Mouse (Mus musculus): ENCODE measurements around the gene Slc35e3. TPM values are rescaled to one million over a fixed set of nuclear protein-coding genes. Genes with fewer than 3 reads are reported as not detected.

Slc35e3 gene
- polyA plus RNA-seq, 1 experiment = 19.7 TPM

DNA sequence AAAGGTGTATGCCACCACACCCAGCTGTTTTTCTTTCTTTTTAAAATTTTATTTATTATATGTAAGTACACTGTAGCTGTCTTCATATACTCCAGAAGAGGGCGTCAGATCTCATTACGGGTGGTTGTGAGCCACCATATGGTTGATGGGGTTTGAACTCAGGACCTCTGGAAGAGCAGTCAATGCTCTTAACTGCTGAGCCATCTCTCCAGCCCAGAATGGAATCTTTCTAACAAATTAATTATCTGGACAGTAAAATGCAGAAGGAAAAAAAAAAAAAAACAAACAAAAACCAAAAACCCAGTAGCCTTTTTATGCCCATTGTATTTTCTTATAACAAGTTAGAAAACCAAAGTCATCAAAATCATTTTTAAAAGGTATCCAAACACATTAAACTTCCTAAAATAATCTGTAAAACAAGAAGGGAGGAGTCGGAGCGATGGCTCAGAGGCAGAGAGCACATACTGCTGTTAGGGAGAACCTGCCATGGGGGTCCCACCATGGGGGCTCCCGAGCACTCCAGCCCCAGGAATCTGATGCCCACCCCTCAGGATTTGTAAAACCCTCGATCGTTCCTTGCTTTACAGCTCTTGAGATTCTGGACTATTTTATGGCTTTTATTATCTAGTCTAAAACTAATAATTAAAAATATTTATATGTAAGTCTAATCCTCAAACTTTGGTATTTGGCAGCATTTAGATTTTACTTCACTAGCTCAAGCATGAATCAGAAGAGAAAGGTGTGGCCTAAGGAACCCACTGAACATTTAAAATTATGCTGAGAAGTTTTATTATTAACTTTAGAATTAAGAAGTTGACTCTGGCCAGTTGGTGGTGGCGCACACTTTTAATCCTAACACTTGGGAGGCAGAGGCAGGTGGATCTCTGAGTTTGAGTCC is 7.8 kb upstream of the Slc35e3 start:
- no peak overlapping the region for H3K9ac ChIP-seq (ENCODE audit: low read depth, poor library complexity, severe bottlenecking)
- peaks cover 57% of the 10 kb centered on the region for H3K36me3 ChIP-seq (ENCODE audit: control insufficient read depth, insufficient read depth, low read length, poor library complexity, severe bottlenecking)
- H3K27me3 ChIP-seq (ENCODE audit: control insufficient read depth, insufficient read depth, low read length, poor library complexity, severe bottlenecking) = no peaks in the 10 kb centered on the region
- no peak overlapping the region for H3K4me3 ChIP-seq (ENCODE audit: low read depth, low read length)
- no peaks in the 10 kb centered on the region for H3K4me1 ChIP-seq (ENCODE audit: control insufficient read depth, insufficient read depth, low read length)
- no peak overlapping the region for H3K27ac ChIP-seq (ENCODE audit: insufficient read depth, low read length)
- no peak for TF ChIP-seq POLR2A (IDR thresholded peaks at IDR 0.05; ENCODE audit: insufficient read depth, low read length)
- no peak for TF ChIP-seq EP300 (IDR thresholded peaks at IDR 0.05; ENCODE audit: insufficient read depth, low read depth, low read length)
- no peak for TF ChIP-seq CTCF (IDR thresholded peaks at IDR 0.05; ENCODE audit: low read depth, low read length)
- H3K9me3 ChIP-seq (replicated peaks; ENCODE audit: control insufficient read depth, insufficient read depth, low read length, poor library complexity, severe bottlenecking) = peaks cover 24% of the 10 kb centered on the region

DNA sequence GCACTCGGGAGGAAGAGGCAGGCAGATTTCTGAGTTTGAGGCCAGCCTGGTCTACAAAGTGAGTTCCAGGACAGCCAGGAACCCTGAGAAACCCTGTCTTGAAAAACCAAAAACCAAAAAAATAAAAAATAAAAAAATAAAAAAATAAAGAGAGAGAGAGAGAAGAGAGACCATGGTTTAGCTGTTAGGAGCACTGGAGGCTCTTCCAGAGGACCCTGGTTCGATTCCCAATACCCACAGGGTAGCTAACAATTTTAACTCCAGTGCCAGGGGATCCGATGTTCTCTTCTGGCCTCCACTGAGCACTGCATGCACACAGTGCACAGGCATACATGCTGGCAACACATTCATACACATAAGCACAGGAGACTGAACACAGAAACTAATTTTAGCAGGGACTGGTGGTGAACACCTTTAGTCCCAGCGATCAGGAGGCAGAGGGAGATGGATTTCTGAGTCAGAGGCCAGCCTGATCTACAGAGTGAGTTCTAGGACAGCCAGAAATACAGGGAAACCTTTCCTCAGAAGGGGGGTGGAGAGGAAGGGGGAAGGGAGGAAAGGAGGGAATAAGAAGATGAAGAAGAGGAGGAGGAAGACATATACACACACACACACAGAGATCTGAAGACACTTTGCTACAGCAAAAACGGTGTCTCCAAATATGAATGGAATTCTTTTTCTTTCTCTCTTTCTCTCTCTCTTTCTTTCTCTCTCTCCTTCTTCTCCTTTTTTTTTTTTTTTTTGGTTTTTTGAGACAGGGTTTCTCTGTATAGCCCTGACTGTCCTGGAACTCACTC is 6.9 kb upstream of the Slc35e3 start:
- H3K9ac ChIP-seq (ENCODE audit: low read depth, poor library complexity, severe bottlenecking) = no peak overlapping the region
- no peak overlapping the region for H3K27ac ChIP-seq (ENCODE audit: insufficient read depth, low read length)
- H3K9me3 ChIP-seq (replicated peaks; ENCODE audit: control insufficient read depth, insufficient read depth, low read length, poor library complexity, severe bottlenecking) = peaks cover 26% of the 10 kb centered on the region
- TF ChIP-seq POLR2A (IDR thresholded peaks at IDR 0.05; ENCODE audit: insufficient read depth, low read length) = no peak
- TF ChIP-seq EP300 (IDR thresholded peaks at IDR 0.05; ENCODE audit: insufficient read depth, low read depth, low read length) = no peak
- no peak for TF ChIP-seq CTCF (IDR thresholded peaks at IDR 0.05; ENCODE audit: low read depth, low read length)
- peaks cover 49% of the 10 kb centered on the region for H3K36me3 ChIP-seq (ENCODE audit: control insufficient read depth, insufficient read depth, low read length, poor library complexity, severe bottlenecking)
- H3K4me3 ChIP-seq (ENCODE audit: low read depth, low read length) = no peak overlapping the region
- no peaks in the 10 kb centered on the region for H3K4me1 ChIP-seq (ENCODE audit: control insufficient read depth, insufficient read depth, low read length)
- no peaks in the 10 kb centered on the region for H3K27me3 ChIP-seq (ENCODE audit: control insufficient read depth, insufficient read depth, low read length, poor library complexity, severe bottlenecking)

DNA sequence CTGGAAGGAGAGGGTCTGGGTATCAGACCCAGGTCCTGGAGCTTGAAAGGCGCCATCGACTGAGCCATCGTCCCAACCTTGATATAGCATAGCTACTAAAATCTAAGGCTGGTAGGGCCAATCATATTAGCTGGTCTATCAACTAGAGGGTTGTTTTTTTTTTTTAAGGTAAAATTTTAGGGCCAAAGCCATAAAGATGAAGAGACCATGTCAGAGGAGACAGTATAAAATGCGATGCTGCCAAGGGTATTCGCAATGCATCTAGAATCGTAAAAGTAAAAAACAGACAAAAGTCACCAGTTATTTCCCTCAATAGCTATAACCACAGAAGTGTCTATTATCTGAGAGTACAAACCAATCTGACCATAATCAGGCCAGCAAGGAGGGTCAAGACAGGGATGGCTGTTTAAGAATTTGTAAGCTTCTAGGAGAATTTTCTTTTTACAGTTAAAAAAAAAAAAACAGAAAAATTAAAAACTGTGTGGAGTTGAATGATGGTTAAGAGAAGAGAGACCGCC is 6.2 kb upstream of the Slc35e3 start:
- H3K27ac ChIP-seq (ENCODE audit: insufficient read depth, low read length) = no peak overlapping the region
- H3K36me3 ChIP-seq (ENCODE audit: control insufficient read depth, insufficient read depth, low read length, poor library complexity, severe bottlenecking) = peaks cover 42% of the 10 kb centered on the region
- no peaks in the 10 kb centered on the region for H3K27me3 ChIP-seq (ENCODE audit: control insufficient read depth, insufficient read depth, low read length, poor library complexity, severe bottlenecking)
- no peak overlapping the region for H3K9ac ChIP-seq (ENCODE audit: low read depth, poor library complexity, severe bottlenecking)
- H3K4me3 ChIP-seq (ENCODE audit: low read depth, low read length) = no peak overlapping the region
- TF ChIP-seq CTCF (IDR thresholded peaks at IDR 0.05; ENCODE audit: low read depth, low read length) (no peak), EP300 (IDR thresholded peaks at IDR 0.05; ENCODE audit: insufficient read depth, low read depth, low read length) (no peak), POLR2A (IDR thresholded peaks at IDR 0.05; ENCODE audit: insufficient read depth, low read length) (no peak)
- no peaks in the 10 kb centered on the region for H3K4me1 ChIP-seq (ENCODE audit: control insufficient read depth, insufficient read depth, low read length)
- peaks cover 26% of the 10 kb centered on the region for H3K9me3 ChIP-seq (replicated peaks; ENCODE audit: control insufficient read depth, insufficient read depth, low read length, poor library complexity, severe bottlenecking)

DNA sequence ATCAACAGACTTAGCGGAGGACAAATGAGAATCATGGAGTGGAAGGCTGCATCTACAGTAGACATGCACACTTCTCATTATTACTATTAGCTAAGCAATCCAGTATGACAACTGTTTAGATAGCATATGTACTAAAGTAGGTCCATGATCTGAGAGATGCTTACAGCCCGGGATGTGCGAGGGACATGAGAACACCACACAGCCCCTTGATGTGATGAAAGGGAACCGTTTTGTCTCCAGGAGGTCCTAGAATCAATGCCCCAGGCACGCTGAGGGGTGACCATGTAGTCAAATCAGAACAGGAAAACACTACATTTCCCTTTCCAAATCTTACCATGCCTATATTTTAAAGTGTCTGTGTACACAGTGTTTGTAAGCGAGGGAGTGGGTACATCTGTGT is 5.6 kb upstream of the Slc35e3 start:
- peaks cover 36% of the 10 kb centered on the region for H3K36me3 ChIP-seq (ENCODE audit: control insufficient read depth, insufficient read depth, low read length, poor library complexity, severe bottlenecking)
- peaks cover 26% of the 10 kb centered on the region for H3K9me3 ChIP-seq (replicated peaks; ENCODE audit: control insufficient read depth, insufficient read depth, low read length, poor library complexity, severe bottlenecking)
- no peak overlapping the region for H3K4me3 ChIP-seq (ENCODE audit: low read depth, low read length)
- no peaks in the 10 kb centered on the region for H3K27me3 ChIP-seq (ENCODE audit: control insufficient read depth, insufficient read depth, low read length, poor library complexity, severe bottlenecking)
- no peaks in the 10 kb centered on the region for H3K4me1 ChIP-seq (ENCODE audit: control insufficient read depth, insufficient read depth, low read length)
- no peak overlapping the region for H3K9ac ChIP-seq (ENCODE audit: low read depth, poor library complexity, severe bottlenecking)
- no peak for TF ChIP-seq EP300 (IDR thresholded peaks at IDR 0.05; ENCODE audit: insufficient read depth, low read depth, low read length)
- TF ChIP-seq CTCF (IDR thresholded peaks at IDR 0.05; ENCODE audit: low read depth, low read length) = no peak
- TF ChIP-seq POLR2A (IDR thresholded peaks at IDR 0.05; ENCODE audit: insufficient read depth, low read length) = no peak
- no peak overlapping the region for H3K27ac ChIP-seq (ENCODE audit: insufficient read depth, low read length)

DNA sequence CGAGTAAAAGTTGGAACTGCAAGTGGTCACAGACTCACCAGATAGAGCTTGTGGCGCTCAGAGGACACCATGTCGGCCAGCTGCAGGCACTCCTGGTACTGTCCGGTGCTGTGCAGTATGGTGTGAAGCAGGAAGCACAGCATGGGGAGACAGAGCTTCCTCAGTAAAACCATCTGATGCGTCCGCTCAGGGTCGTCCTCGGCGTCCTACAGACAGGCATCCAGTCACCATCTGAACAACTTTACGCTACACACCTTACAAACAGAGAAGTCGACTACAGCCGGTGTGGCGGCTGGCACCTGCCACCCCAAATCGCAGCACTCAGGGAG is 5.1 kb upstream of the Slc35e3 start:
- Histone ChIP-seq H3K27ac (ENCODE audit: insufficient read depth, low read length) (no peak overlapping the region), H3K9me3 (replicated peaks; ENCODE audit: control insufficient read depth, insufficient read depth, low read length, poor library complexity, severe bottlenecking) (peaks cover 26% of the 10 kb centered on the region), H3K4me3 (ENCODE audit: low read depth, low read length) (no peak overlapping the region), H3K36me3 (ENCODE audit: control insufficient read depth, insufficient read depth, low read length, poor library complexity, severe bottlenecking) (peaks cover 33% of the 10 kb centered on the region), H3K27me3 (ENCODE audit: control insufficient read depth, insufficient read depth, low read length, poor library complexity, severe bottlenecking) (no peaks in the 10 kb centered on the region), H3K9ac (ENCODE audit: low read depth, poor library complexity, severe bottlenecking) (no peak overlapping the region), H3K4me1 (ENCODE audit: control insufficient read depth, insufficient read depth, low read length) (no peaks in the 10 kb centered on the region)
- TF ChIP-seq POLR2A (IDR thresholded peaks at IDR 0.05; ENCODE audit: insufficient read depth, low read length) = no peak
- TF ChIP-seq CTCF (IDR thresholded peaks at IDR 0.05; ENCODE audit: low read depth, low read length) = no peak
- no peak for TF ChIP-seq EP300 (IDR thresholded peaks at IDR 0.05; ENCODE audit: insufficient read depth, low read depth, low read length)
